Mouse (Mus musculus) adrenal gland, adult (tissue): ENCODE data around the gene Coq8a.
A peak's percentile ranks its signal among the peaks of the same experiment; 100 is the strongest.

Experiments used
- DNase-seq, 2 experiments: peaks; one replicate each; pipeline ENCODE4 v3.0.0; 2022 to 2023; ENCODE audit warnings: low spot score in 1 of 2; ENCODE audit not compliant: inconsistent age in 2 of 2

Coq8a gene

GRCm38 (mm10) chr1:180131402-180131801, 68.0 kb downstream of the Coq8a start:
- DNase-seq, result no peak

- peak in 1 of 2 experiments; percentile 52 for DNase-seq
Measured at GRCm38 (mm10) chr1:180128077-180128792, 71.2 kb downstream of the Coq8a start.

- DNase-seq, result no peak
Measured at GRCm38 (mm10) chr1:180118233-180118632, 81.2 kb downstream of the Coq8a start.

GRCm38 (mm10) chr1:180116525-180116924, 82.9 kb downstream of the Coq8a start:
- DNase-seq, result peak in 1 of 2 experiments; percentile 10
